ENCODE assay signal across 25 mouse cellular contexts in the genomic region with DNA sequence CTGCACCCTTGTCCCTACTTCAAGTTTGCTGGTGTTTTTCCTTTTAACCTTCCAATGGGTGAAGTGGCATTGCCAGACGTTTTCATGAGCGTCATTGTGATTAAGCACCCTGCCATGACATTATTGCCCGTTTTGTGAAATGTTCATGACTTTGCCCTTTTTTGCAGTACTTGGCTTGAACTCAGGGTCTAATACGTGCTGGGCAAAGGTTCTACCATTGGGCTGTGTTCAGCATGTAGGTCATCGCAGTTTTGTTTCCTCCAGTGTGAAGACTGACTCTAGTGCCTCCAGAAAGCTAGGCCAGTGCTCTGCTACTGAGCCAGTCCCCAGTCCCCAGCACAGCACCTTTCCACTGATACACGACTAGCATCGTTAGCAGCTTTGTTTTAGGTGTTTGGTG. TPM values are rescaled to one million over a fixed set of nuclear protein-coding genes. Genes with fewer than 3 reads are reported as not detected.
DNase-seq lines count a peak whose midpoint lies in the region; ATAC-seq lines count a peak whose summit lies in the region.
"Had no signal": no experiment of that assay in that cellular context is flagged by ENCODE, and none has a peak within 500 bp of the region (broad histone marks: within the 10 kb centered on the region; RNA-seq: fewer than 3 reads in every experiment).

No protein-coding gene starts in this region.

- no peak for ATAC-seq in liver, embryonic 11.5 days (replicated peaks; ENCODE audit: low FRiP score)
- ATAC-seq in liver, embryonic 12.5 days, result no peak
- ATAC-seq: forebrain, embryonic 13.5 days; forebrain, embryonic 16.5 days; hindbrain, embryonic 16.5 days; Patski had no signal

- H3K36me3 ChIP-seq in liver, embryonic 11.5 days (ENCODE audit: control insufficient read depth, insufficient read depth, low read length), result peaks cover 33% of the 10 kb centered on the region
- H3K36me3 ChIP-seq in liver, embryonic 12.5 days, result peaks cover 82% of the 10 kb centered on the region

- H3K4me1 ChIP-seq in liver, embryonic 11.5 days (replicated peaks; ENCODE audit: control insufficient read depth, insufficient read depth, low read length), result no peaks in the 10 kb centered on the region; the same call in 1 of the 2 replicates
- peaks cover 13% of the 10 kb centered on the region; the same call in 1 of the 2 replicates for H3K4me1 ChIP-seq in liver, embryonic 12.5 days
- H3K4me1 ChIP-seq: forebrain, embryonic 10.5 days; hindbrain, embryonic 10.5 days; hindbrain, embryonic 13.5 days had no signal

- no peaks in the 10 kb centered on the region for H3K27me3 ChIP-seq in liver, embryonic 11.5 days (replicated peaks; ENCODE audit: control insufficient read depth, insufficient read depth, low read length)
- no peaks in the 10 kb centered on the region for H3K27me3 ChIP-seq in liver, embryonic 12.5 days (replicated peaks)
- H3K27me3 ChIP-seq: CH12.LX; forebrain, embryonic 13.5 days; hindbrain, embryonic 13.5 days; Patski had no signal

- DNase-seq in adrenal gland, adult 8-10 months, result peak; percentile 36
- no peak for DNase-seq in adrenal gland, postnatal 4 days (ENCODE audit: low spot score in 2 of 2)
- peak; percentile 18 for DNase-seq in kidney, adult 11 months
- DNase-seq in kidney, postnatal 4 days, result no peak
- DNase-seq in kidney, adult 9 months, result peak; percentile 62
- DNase-seq in kidney, postnatal 10 days, result no peak
- DNase-seq in liver, embryonic 11.5 days (ENCODE audit: low spot score), result peak; percentile 15
- DNase-seq: B cell, adult 2 months; cerebellum, adult 18-20 months; cerebellum, adult 9-10 months; cerebellum, postnatal 14 days; gastrocnemius, postnatal 10 days; gastrocnemius, postnatal 36 days; heart, postnatal 36 days had no signal

- H3K9me3 ChIP-seq in liver, embryonic 11.5 days (ENCODE audit: control insufficient read depth, low read length), result no peaks in the 10 kb centered on the region
- no peaks in the 10 kb centered on the region for H3K9me3 ChIP-seq in liver, embryonic 12.5 days (replicated peaks)
- H3K9me3 ChIP-seq: forebrain, embryonic 10.5 days; forebrain, embryonic 13.5 days; G1E; hindbrain, embryonic 10.5 days; hindbrain, embryonic 13.5 days had no signal

- 89% methylated on average over 7 of the region's 7 CpGs for WGBS in liver, embryonic 11.5 days
- WGBS in liver, embryonic 12.5 days (ENCODE audit: insufficient replicate concordance), result 90% methylated on average over 7 of the region's 7 CpGs

- H3K4me3 ChIP-seq in liver, embryonic 11.5 days (ENCODE audit: low read depth, low read length), result no peak overlapping the region
- no peak overlapping the region for H3K4me3 ChIP-seq in liver, embryonic 12.5 days
- H3K4me3 ChIP-seq: forebrain, embryonic 10.5 days; forebrain, embryonic 13.5 days; hindbrain, embryonic 10.5 days; hindbrain, embryonic 13.5 days had no signal

- H3K4me2 ChIP-seq in liver, embryonic 11.5 days, result no peak overlapping the region
- H3K4me2 ChIP-seq in liver, embryonic 12.5 days, result no peak overlapping the region
- H3K4me2 ChIP-seq: forebrain, embryonic 13.5 days; heart, embryonic 11.5 days; hindbrain, embryonic 13.5 days had no signal

- H3K27ac ChIP-seq in liver, embryonic 11.5 days (ENCODE audit: low read depth, low read length), result no peak overlapping the region
- H3K27ac ChIP-seq in liver, embryonic 12.5 days, result no peak overlapping the region
- H3K27ac ChIP-seq: forebrain, embryonic 10.5 days; hindbrain, embryonic 10.5 days; hindbrain, embryonic 13.5 days had no signal

- H3K9ac ChIP-seq in liver, embryonic 11.5 days (ENCODE audit: low read depth, low read length), result no peak overlapping the region
- no peak overlapping the region for H3K9ac ChIP-seq in liver, embryonic 12.5 days
- H3K9ac ChIP-seq: forebrain, embryonic 13.5 days; hindbrain, embryonic 13.5 days had no signal

RNA-seq across cellular contexts. Expression of gene Dync1i2, which starts 45.1 kb away (rescaled TPM):
- total RNA-seq in adrenal gland, adult 8-10 months (2022), result 10 to 100 TPM; 90.8 to 98.5 (median 95.7) TPM
- 100 to 1,000 TPM; 101 to 109 TPM for total RNA-seq in adrenal gland, postnatal 4 days (2021)
- 78.5 and 82.2 TPM in 2 replicates for polyA plus RNA-seq in liver, embryonic 11.5 days (2014; fragmentation: Nextera tagmentation; extraction: Ambion mirVana)
- 42.0 and 43.0 TPM in 2 replicates for polyA plus RNA-seq in liver, embryonic 12.5 days (2016; fragmentation: Nextera tagmentation; extraction: Ambion mirVana)

Comparison
In these comparisons a context has a peak if more than half of its experiments do, and no peak if none do; other contexts are left out.
1. DNase-seq: peak in adrenal gland, adult 8-10 months (single experiment), kidney, adult 11 months (single experiment), kidney, adult 9 months (single experiment) and liver, embryonic 11.5 days (single experiment); none in adrenal gland, postnatal 4 days (0 of 2), kidney, postnatal 4 days (0 of 2) and kidney, postnatal 10 days (single experiment).